Mouse (Mus musculus): ENCODE data around the gene Ear6. TPM values are rescaled to one million over a fixed set of nuclear protein-coding genes. Genes with fewer than 3 reads are reported as not detected.
"Not testable (repeated sequence)": the region's sequence is repeated elsewhere in the genome, so short reads cannot be mapped to it uniquely, and the experiment has no call there.

The Ear6 gene
- total and polyA plus RNA-seq, 3 experiments: not detected

GRCm38 (mm10) chr14:51851006-51851405, 2.5 kb upstream of the Ear6 start:
- H3K4me2 ChIP-seq (ENCODE audit: insufficient read depth, low read depth, poor library complexity, severe bottlenecking); H3K79me2 ChIP-seq (replicated peaks; ENCODE audit: control insufficient read depth, extremely low read depth, insufficient read depth, poor library complexity, severe bottlenecking); dilution Hi-C loops (cut with MboI; ENCODE audit: extremely low pct_ligation_motif_present, extremely low pct_unique_long_range_greater_than_20kb, low sequenced_read_pairs); H3K27ac ChIP-seq (ENCODE audit: insufficient read depth, low read depth); H3K9ac ChIP-seq (ENCODE audit: insufficient read depth, low read depth); H3K36me3 ChIP-seq (replicated peaks in 1 of 2; ENCODE audit: control insufficient read depth in 1 of 2, insufficient read depth in 1 of 2, low read length in 1 of 2); H3K4me1 ChIP-seq (ENCODE audit: control insufficient read depth in 1 of 2, insufficient read depth in 2 of 2); H3K4me3 ChIP-seq (replicated peaks in 1 of 3; ENCODE audit: low read depth in 2 of 3, low read length in 2 of 3, poor library complexity in 1 of 3); H3K27me3 ChIP-seq (replicated peaks); H3K9me3 ChIP-seq (replicated peaks; ENCODE audit: low read length): not testable (repeated sequence)
- peak; percentile 28 for DNase-seq (ENCODE audit: extremely low read depth)
- in situ Hi-C loops (cut with MboI; ENCODE audit: low pct_ligation_motif_present, low pct_unique_long_range_greater_than_20kb, low sequenced_read_pairs): loop anchor here (25.0 kb wide), 1 partner anchor 89 kb away; the partner anchor contains the start of gene Ang4
- TF ChIP-seq SMC3 (IDR thresholded peaks at IDR 0.05; ENCODE audit: low read depth, low read length) (peak; percentile 44), CTCF (conservative IDR thresholded peaks at IDR 0.05 in 1 of 2, IDR thresholded peaks at IDR 0.05 in 1 of 2; ENCODE audit: low read depth in 2 of 2, low read length in 2 of 2) (peak in 1 of 2 experiments; percentile 60; a peak in 2 of 4 replicates), RAD21 (IDR thresholded peaks at IDR 0.05; ENCODE audit: low read depth, low read length) (peak; percentile 26)

- DNase-seq (ENCODE audit: extremely low read depth): peak; percentile 22
- peaks cover 0 to 11% of the 10 kb centered on the region in 2 experiments; a peak in 2 of 4 replicates for H3K4me1 ChIP-seq (ENCODE audit: control insufficient read depth in 1 of 2, insufficient read depth in 2 of 2)
- dilution Hi-C loops (cut with MboI; ENCODE audit: extremely low pct_ligation_motif_present, extremely low pct_unique_long_range_greater_than_20kb, low sequenced_read_pairs); H3K9ac ChIP-seq (ENCODE audit: insufficient read depth, low read depth); H3K9me3 ChIP-seq (replicated peaks; ENCODE audit: low read length); H3K27ac ChIP-seq (ENCODE audit: insufficient read depth, low read depth); H3K36me3 ChIP-seq (replicated peaks in 1 of 2; ENCODE audit: control insufficient read depth in 1 of 2, insufficient read depth in 1 of 2, low read length in 1 of 2); H3K79me2 ChIP-seq (replicated peaks; ENCODE audit: control insufficient read depth, extremely low read depth, insufficient read depth, poor library complexity, severe bottlenecking); H3K27me3 ChIP-seq (replicated peaks); H3K4me3 ChIP-seq (replicated peaks in 1 of 3; ENCODE audit: low read depth in 2 of 3, low read length in 2 of 3, poor library complexity in 1 of 3): not testable (repeated sequence)
- in situ Hi-C loops (cut with MboI; ENCODE audit: low pct_ligation_motif_present, low pct_unique_long_range_greater_than_20kb, low sequenced_read_pairs): loop anchor here (25.0 kb wide), 1 partner anchor 93 kb away; the partner anchor contains the start of gene Ang4
- H3K4me2 ChIP-seq (ENCODE audit: insufficient read depth, low read depth, poor library complexity, severe bottlenecking): peak overlapping the region; percentile 22
Observed at GRCm38 (mm10) chr14:51855280-51855679, 1.8 kb downstream of the Ear6 start.

GRCm38 (mm10) chr14:51863603-51864002, 10.1 kb downstream of the Ear6 start:
- in situ Hi-C loops (cut with MboI; ENCODE audit: low pct_ligation_motif_present, low pct_unique_long_range_greater_than_20kb, low sequenced_read_pairs): loop anchor here (25.0 kb wide), 1 partner anchor 101 kb away; the partner anchor contains the start of gene Ang4
- H3K36me3 ChIP-seq (replicated peaks in 1 of 2; ENCODE audit: control insufficient read depth in 1 of 2, insufficient read depth in 1 of 2, low read length in 1 of 2); H3K9me3 ChIP-seq (replicated peaks; ENCODE audit: low read length); dilution Hi-C loops (cut with MboI; ENCODE audit: extremely low pct_ligation_motif_present, extremely low pct_unique_long_range_greater_than_20kb, low sequenced_read_pairs); H3K4me2 ChIP-seq (ENCODE audit: insufficient read depth, low read depth, poor library complexity, severe bottlenecking); H3K4me1 ChIP-seq (ENCODE audit: control insufficient read depth in 1 of 2, insufficient read depth in 2 of 2); H3K9ac ChIP-seq (ENCODE audit: insufficient read depth, low read depth); H3K27ac ChIP-seq (ENCODE audit: insufficient read depth, low read depth); H3K4me3 ChIP-seq (replicated peaks in 1 of 3; ENCODE audit: low read depth in 2 of 3, low read length in 2 of 3, poor library complexity in 1 of 3); H3K79me2 ChIP-seq (replicated peaks; ENCODE audit: control insufficient read depth, extremely low read depth, insufficient read depth, poor library complexity, severe bottlenecking); H3K27me3 ChIP-seq (replicated peaks); DNase-seq (ENCODE audit: extremely low read depth): not testable (repeated sequence)
- TF ChIP-seq SMC3 (IDR thresholded peaks at IDR 0.05; ENCODE audit: low read depth, low read length) (peak; percentile 16), CTCF (conservative IDR thresholded peaks at IDR 0.05 in 1 of 2, IDR thresholded peaks at IDR 0.05 in 1 of 2; ENCODE audit: low read depth in 2 of 2, low read length in 2 of 2) (peak in 1 of 2 experiments; percentile 55; a peak in 2 of 4 replicates), RAD21 (IDR thresholded peaks at IDR 0.05; ENCODE audit: low read depth, low read length) (peak; percentile 40)

- Histone ChIP-seq H3K4me2 (ENCODE audit: insufficient read depth, low read depth, poor library complexity, severe bottlenecking) (no peak overlapping the region), H3K27ac (ENCODE audit: insufficient read depth, low read depth) (no peak overlapping the region), H3K79me2 (replicated peaks; ENCODE audit: control insufficient read depth, extremely low read depth, insufficient read depth, poor library complexity, severe bottlenecking) (no peaks in the 10 kb centered on the region), H3K4me3 (replicated peaks in 1 of 3; ENCODE audit: low read depth in 2 of 3, low read length in 2 of 3, poor library complexity in 1 of 3) (no peak overlapping the region), H3K9me3 (replicated peaks; ENCODE audit: low read length) (no peaks in the 10 kb centered on the region), H3K9ac (ENCODE audit: insufficient read depth, low read depth) (no peak overlapping the region), H3K36me3 (replicated peaks in 1 of 2; ENCODE audit: control insufficient read depth in 1 of 2, insufficient read depth in 1 of 2, low read length in 1 of 2) (no peaks in the 10 kb centered on the region), H3K27me3 (replicated peaks) (no peaks in the 10 kb centered on the region), H3K4me1 (ENCODE audit: control insufficient read depth in 1 of 2, insufficient read depth in 2 of 2) (peaks cover 10% of the 10 kb centered on the region in 2 experiments)
- dilution Hi-C loops (cut with MboI; ENCODE audit: extremely low pct_ligation_motif_present, extremely low pct_unique_long_range_greater_than_20kb, low sequenced_read_pairs) (no loop called here), in situ Hi-C loops (cut with MboI; ENCODE audit: low pct_ligation_motif_present, low pct_unique_long_range_greater_than_20kb, low sequenced_read_pairs) (loop anchor here (25.0 kb wide), 1 partner anchor 108 kb away; the partner anchor contains the start of gene Ang4)
- DNase-seq (ENCODE audit: extremely low read depth): no peak
- no peak for TF ChIP-seq USF2 (conservative IDR thresholded peaks at IDR 0.05; ENCODE audit: low read depth, low read length)
Observed at GRCm38 (mm10) chr14:51870756-51871155, 17.3 kb downstream of the Ear6 start.

Data from CH12.LX (cell line).